Mouse (Mus musculus) left cerebral cortex, postnatal 4 days (tissue): Measurements from ENCODE around the gene Ptprn2. TPM values are rescaled to one million over a fixed set of nuclear protein-coding genes. Genes with fewer than 3 reads are reported as not detected.

Experiments
- DNase-seq: peaks from one replicate; pipeline ENCODE4 v3.0.0-alpha.2; 2022
- intact Hi-C: fragments of 180-260 bp; cut with DNase I; formaldehyde crosslinking; loops from one replicate; pipeline ENCODE4 v1.15.1; 2025
- total RNA-seq, 2 experiments: library from RNA; stranded (reverse); gene quantifications; 2 replicates each; pipeline ENCODE4 v1.2.3; 2021

Gene Ptprn2
- total RNA-seq, 2 experiments from 2014 or later = 172 to 180 TPM

GRCm38 (mm10) chr12:117175072-117175681, 689.7 kb downstream of the Ptprn2 start:
- intact Hi-C loops = no loop called here
- no peak for DNase-seq

GRCm38 (mm10) chr12:117176259-117176823, 690.8 kb downstream of the Ptprn2 start:
- intact Hi-C loops = no loop called here
- DNase-seq = no peak

GRCm38 (mm10) chr12:117187167-117187566, 701.6 kb downstream of the Ptprn2 start:
- no peak for DNase-seq
- intact Hi-C loops = no loop called here

GRCm38 (mm10) chr12:117192001-117192400, 706.5 kb downstream of the Ptprn2 start:
- no peak for DNase-seq

GRCm38 (mm10) chr12:117196721-117197425, 711.4 kb downstream of the Ptprn2 start:
- intact Hi-C loops = no loop called here
- DNase-seq = peak; percentile 48

More at GRCm38 (mm10) chr12:117192001-117192400, 706.5 kb downstream of the Ptprn2 start:
- intact Hi-C loops = no loop called here

GRCm38 (mm10) chr12:117198093-117198492, 712.6 kb downstream of the Ptprn2 start:
- DNase-seq = no peak
- intact Hi-C loops = no loop called here

GRCm38 (mm10) chr12:117200117-117200516, 714.6 kb downstream of the Ptprn2 start:
- peak; percentile 57 for DNase-seq
- intact Hi-C loops = no loop called here

- intact Hi-C loops = no loop called here
- DNase-seq = no peak
Measured at GRCm38 (mm10) chr12:117200590-117200989, 715.1 kb downstream of the Ptprn2 start.

- no peak for DNase-seq
- intact Hi-C loops = no loop called here
Measured at GRCm38 (mm10) chr12:117203506-117203905, 718.0 kb downstream of the Ptprn2 start.

GRCm38 (mm10) chr12:117204905-117205304, 719.4 kb downstream of the Ptprn2 start:
- no peak for DNase-seq
- intact Hi-C loops = no loop called here

GRCm38 (mm10) chr12:117207421-117208120, 722.1 kb downstream of the Ptprn2 start:
- intact Hi-C loops = no loop called here
- DNase-seq = no peak

- DNase-seq = no peak
- intact Hi-C loops = no loop called here
Measured at GRCm38 (mm10) chr12:117210467-117210866, 724.9 kb downstream of the Ptprn2 start.

- DNase-seq = no peak
- intact Hi-C loops = no loop called here
Measured at GRCm38 (mm10) chr12:117213531-117213930, 728.0 kb downstream of the Ptprn2 start.

- intact Hi-C loops = no loop called here
- no peak for DNase-seq
Measured at GRCm38 (mm10) chr12:117214272-117214671, 728.8 kb downstream of the Ptprn2 start.

GRCm38 (mm10) chr12:117214919-117215318, 729.4 kb downstream of the Ptprn2 start:
- intact Hi-C loops = no loop called here
- peak; percentile 58 for DNase-seq

- no peak for DNase-seq
- intact Hi-C loops = no loop called here
Measured at GRCm38 (mm10) chr12:117221909-117222308, 736.4 kb downstream of the Ptprn2 start.

GRCm38 (mm10) chr12:117224036-117224435, 738.5 kb downstream of the Ptprn2 start:
- DNase-seq = no peak
- intact Hi-C loops = no loop called here

GRCm38 (mm10) chr12:117227236-117227635, 741.7 kb downstream of the Ptprn2 start:
- intact Hi-C loops = no loop called here
- DNase-seq = no peak

- intact Hi-C loops = no loop called here
- DNase-seq = no peak
Measured at GRCm38 (mm10) chr12:117229442-117229841, 743.9 kb downstream of the Ptprn2 start.

GRCm38 (mm10) chr12:117230282-117230681, 744.8 kb downstream of the Ptprn2 start:
- intact Hi-C loops = no loop called here
- DNase-seq = no peak

GRCm38 (mm10) chr12:117231850-117232249, 746.3 kb downstream of the Ptprn2 start:
- intact Hi-C loops = no loop called here
- DNase-seq = no peak
